Mouse (Mus musculus) fibroblast of lung, adult 2 months (primary cell): ENCODE results near the gene Gm9999.

Experiments used
- DNase-seq: peaks from one replicate; pipeline ENCODE4 v3.0.0-alpha.2; 2011; ENCODE audit warnings: low read depth

The Gm9999 gene

GRCm38 (mm10) chr7:47027520-47027919 is 44.1 kb downstream of the Gm9999 start:
- no peak for DNase-seq

- peak; percentile 69 for DNase-seq
Observed at GRCm38 (mm10) chr7:47030517-47031193, 47.3 kb downstream of the Gm9999 start.

GRCm38 (mm10) chr7:47031371-47031770 is 48.0 kb downstream of the Gm9999 start:
- DNase-seq, result peak; percentile 45

- DNase-seq, result no peak
Observed at GRCm38 (mm10) chr7:47034785-47035384, 51.5 kb downstream of the Gm9999 start.

- DNase-seq, result no peak
Observed at GRCm38 (mm10) chr7:47035426-47035825, 52.0 kb downstream of the Gm9999 start.
